Mouse (Mus musculus) megakaryocyte, embryonic 14.5 days (primary cell): ENCODE results near the gene Adam22.

Source experiments
- FLI1 ChIP-seq: IDR thresholded peaks from 2 replicates; pipeline ENCODE4 v1.6.1; 2012; ENCODE audit warnings: low read length, inconsistent platforms, mixed read lengths
- GATA1 ChIP-seq: IDR thresholded peaks from 3 replicates; pipeline ENCODE4 v1.6.1; 2012; ENCODE audit warnings: mixed read lengths, low read length, inconsistent platforms, borderline replicate concordance

GRCm38 (mm10) chr5:8164773-8165172 lies 203.2 kb downstream of the Adam22 start:
- TF ChIP-seq GATA1 (no peak), FLI1 (no peak)
